Mouse (Mus musculus) ES-Bruce4 (cell line): ENCODE data around the gene Ryr2.

Experiments used
- CTCF ChIP-seq: IDR thresholded peaks from one replicate; pipeline ENCODE4 v1.8.1; 2011; ENCODE audit warnings: low read depth, low read length
- POLR2A ChIP-seq: IDR thresholded peaks from one replicate; pipeline ENCODE4 v1.8.1; 2011; ENCODE audit warnings: low read length; ENCODE audit not compliant: insufficient read depth

- no peak for TF ChIP-seq POLR2A
- no peak for TF ChIP-seq CTCF
Observed at GRCm38 (mm10) chr13:12044751-12045150, 62.0 kb downstream of the Ryr2 start.
